ENCODE assay signal across 8 mouse cellular contexts in the genomic region with DNA sequence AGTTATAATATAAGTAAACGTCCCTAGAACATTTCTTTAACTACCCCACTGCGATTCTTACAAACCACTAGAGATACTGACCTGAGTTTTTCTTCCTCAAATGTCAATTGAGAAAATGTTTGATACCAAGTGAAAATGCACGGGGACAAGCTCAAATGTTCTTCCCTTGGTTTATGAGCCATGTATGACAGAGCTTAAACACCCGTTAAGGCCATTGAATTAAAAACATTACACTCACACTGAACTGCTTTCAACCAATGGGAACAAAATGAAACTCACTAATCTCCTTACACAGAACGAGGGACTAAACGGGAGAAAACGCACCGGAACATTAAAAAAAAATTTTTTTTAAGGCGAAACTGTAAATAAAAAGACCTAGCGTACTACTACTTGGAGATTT. TPM values are rescaled to one million over a fixed set of nuclear protein-coding genes. Genes with fewer than 3 reads are reported as not detected.
DNase-seq lines count a peak whose midpoint lies in the region; ATAC-seq and TF ChIP-seq lines count a peak whose summit lies in the region.

No protein-coding gene starts in this region.

- TF ChIP-seq POLR2A in cerebellum, adult 2 months (IDR thresholded peaks at IDR 0.05; ENCODE audit: borderline replicate concordance, insufficient read depth, low read length) = no peak
- TF ChIP-seq POLR2A in spleen, adult 2 months (IDR thresholded peaks at IDR 0.05; ENCODE audit: low read depth, low read length) = no peak

- no peak for DNase-seq in cerebellum, adult 2 months
- no peak for DNase-seq in cerebellum, adult 8-10 months
- DNase-seq in spleen, adult 2 months (ENCODE audit: low read depth in 1 of 2, low spot score in 2 of 2) = no peak
- no peak for DNase-seq in spleen, postnatal 36 days (ENCODE audit: low spot score in 2 of 2)
- no peak for DNase-seq in liver, embryonic 11.5 days (ENCODE audit: low spot score)
- no peak for DNase-seq in cerebellum, postnatal 4 days (ENCODE audit: low spot score in 2 of 2)
- no peak for DNase-seq in cerebellum, postnatal 10 days

- no peak for ATAC-seq in liver, embryonic 11.5 days (replicated peaks; ENCODE audit: low FRiP score)
- no peak for ATAC-seq in stomach, embryonic 15.5 days (ENCODE audit: insufficient read depth, low FRiP score, low read depth)

- H3K27me3 ChIP-seq in cerebellum, adult 2 months (ENCODE audit: control insufficient read depth, insufficient read depth, low read length) = no peaks in the 10 kb centered on the region
- no peaks in the 10 kb centered on the region for H3K27me3 ChIP-seq in spleen, adult 2 months (ENCODE audit: control insufficient read depth, insufficient read depth, low read length)
- H3K27me3 ChIP-seq in liver, embryonic 11.5 days (replicated peaks; ENCODE audit: control insufficient read depth, insufficient read depth, low read length) = no peaks in the 10 kb centered on the region
- H3K27me3 ChIP-seq in stomach, embryonic 15.5 days (replicated peaks) = no peaks in the 10 kb centered on the region

- peak overlapping the region; percentile 77 for H3K9ac ChIP-seq in liver, embryonic 11.5 days (ENCODE audit: low read depth, low read length)
- peak overlapping the region; percentile 0; the same call in 1 of the 2 replicates for H3K9ac ChIP-seq in stomach, embryonic 15.5 days

- H3K27ac ChIP-seq in cerebellum, adult 2 months (ENCODE audit: insufficient read depth, low read length) = no peak overlapping the region; the same call in 1 of the 2 replicates
- H3K27ac ChIP-seq in spleen, adult 2 months (ENCODE audit: insufficient read depth, low read length) = peak overlapping the region; percentile 87
- peak overlapping the region; percentile 80 for H3K27ac ChIP-seq in liver, embryonic 11.5 days (ENCODE audit: low read depth, low read length)
- peak overlapping the region; percentile 90 for H3K27ac ChIP-seq in stomach, embryonic 15.5 days

- 3% methylated on average over 10 of the region's 10 CpGs for WGBS in cerebellum, adult 2 months
- 1% methylated on average over 10 of the region's 10 CpGs for WGBS in spleen, adult 2 months
- WGBS in liver, embryonic 11.5 days = 15% methylated on average over 10 of the region's 10 CpGs
- WGBS in stomach, embryonic 15.5 days = 15% methylated on average over 10 of the region's 10 CpGs

- H3K4me2 ChIP-seq in liver, embryonic 11.5 days = peak overlapping the region; percentile 85
- H3K4me2 ChIP-seq in stomach, embryonic 15.5 days = peak overlapping the region; percentile 50

- no peak for TF ChIP-seq CTCF in cerebellum, adult 2 months (IDR thresholded peaks at IDR 0.05; ENCODE audit: borderline replicate concordance, insufficient read depth, low read depth, low read length)
- no peak for TF ChIP-seq CTCF in spleen, adult 2 months (IDR thresholded peaks at IDR 0.05; ENCODE audit: extremely low read depth, insufficient read depth, insufficient read length, insufficient replicate concordance)

- H3K4me1 ChIP-seq in cerebellum, adult 2 months (ENCODE audit: control insufficient read depth, insufficient read depth, low read length) = peaks cover 15% of the 10 kb centered on the region; the same call in 1 of the 2 replicates
- H3K4me1 ChIP-seq in spleen, adult 2 months (ENCODE audit: control insufficient read depth, insufficient read depth, insufficient read length) = peaks cover 15% of the 10 kb centered on the region
- H3K4me1 ChIP-seq in liver, embryonic 11.5 days (replicated peaks; ENCODE audit: control insufficient read depth, insufficient read depth, low read length) = peaks cover 36% of the 10 kb centered on the region
- H3K4me1 ChIP-seq in stomach, embryonic 15.5 days = peaks cover 14% of the 10 kb centered on the region

- H3K36me3 ChIP-seq in spleen, adult 2 months (ENCODE audit: control insufficient read depth, insufficient read depth, low read length) = peaks cover 8% of the 10 kb centered on the region
- H3K36me3 ChIP-seq in liver, embryonic 11.5 days (ENCODE audit: control insufficient read depth, insufficient read depth, low read length) = peaks cover 3% of the 10 kb centered on the region; the same call in 1 of the 2 replicates
- no peaks in the 10 kb centered on the region for H3K36me3 ChIP-seq in stomach, embryonic 15.5 days

- no peaks in the 10 kb centered on the region for H3K9me3 ChIP-seq in liver, embryonic 11.5 days (ENCODE audit: control insufficient read depth, low read length)
- H3K9me3 ChIP-seq in stomach, embryonic 15.5 days = no peaks in the 10 kb centered on the region

- peak overlapping the region; percentile 88 for H3K4me3 ChIP-seq in cerebellum, adult 2 months (replicated peaks; ENCODE audit: insufficient read depth, low read depth, low read length)
- H3K4me3 ChIP-seq in spleen, adult 2 months (ENCODE audit: extremely low read depth, insufficient read depth, insufficient read length) = peak overlapping the region; percentile 58
- peak overlapping the region; percentile 58 for H3K4me3 ChIP-seq in liver, embryonic 11.5 days (ENCODE audit: low read depth, low read length)
- peak overlapping the region; percentile 45 for H3K4me3 ChIP-seq in stomach, embryonic 15.5 days (replicated peaks)

RNA-seq across cellular contexts. Expression of a gene that starts 4.4 kb away (rescaled TPM):
- 49.2 and 50.5 TPM in 2 replicates for polyA plus RNA-seq in cerebellum, adult 2 months (2012; rRNA removed)
- 48.6 and 52.5 TPM in 2 replicates for polyA plus RNA-seq in spleen, adult 2 months (2012; rRNA removed)
- polyA plus RNA-seq in liver, embryonic 11.5 days (2014; fragmentation: Nextera tagmentation; extraction: Ambion mirVana) = 30.9 and 34.5 TPM in 2 replicates
- polyA plus RNA-seq in stomach, embryonic 15.5 days (2015; fragmentation: Nextera tagmentation; extraction: Ambion mirVana) = 43.3 and 48.8 TPM in 2 replicates
